Mouse (Mus musculus) heart, adult 18-20 months (tissue): Measurements from ENCODE around the gene Minos1. TPM values are rescaled to one million over a fixed set of nuclear protein-coding genes. Genes with fewer than 3 reads are reported as not detected.

Experiments
- DNase-seq, 2 experiments: peaks; one replicate each; pipeline ENCODE4 v3.0.0; 2021 to 2022; ENCODE audit warnings: mixed read lengths in 1 of 2
- total RNA-seq, 2 experiments: library from RNA; stranded (reverse); gene quantifications; 2 replicates each; pipeline ENCODE4 v1.2.3; 2021

Minos1 gene
- total RNA-seq, 2 experiments from 2014 or later, result 596 to 645 TPM

- DNase-seq, result no peak
These were observed 14.2 kb upstream of the Minos1 start for GRCm38 (mm10) chr4:139145156-139145555.

DNA sequence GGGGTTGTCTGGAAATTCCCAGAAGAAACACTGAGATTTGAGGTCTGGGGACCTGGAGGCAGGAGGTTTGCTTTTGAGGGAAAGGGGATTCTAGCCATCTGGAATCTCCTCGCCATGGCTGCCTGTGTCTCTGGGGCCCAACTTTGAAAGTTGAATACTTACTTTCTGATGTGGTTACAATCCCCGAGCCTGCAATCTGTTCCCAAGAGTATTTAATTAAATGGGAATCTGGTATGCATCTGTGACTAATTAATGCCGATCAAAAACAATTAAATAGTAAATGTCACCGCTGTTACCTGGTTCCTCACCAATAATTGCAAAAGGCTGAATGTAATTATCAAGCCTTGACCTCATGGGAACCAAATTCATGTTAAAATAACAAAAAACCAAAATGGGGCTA, 13.7 kb upstream of the Minos1 start:
- no peak for DNase-seq

DNA sequence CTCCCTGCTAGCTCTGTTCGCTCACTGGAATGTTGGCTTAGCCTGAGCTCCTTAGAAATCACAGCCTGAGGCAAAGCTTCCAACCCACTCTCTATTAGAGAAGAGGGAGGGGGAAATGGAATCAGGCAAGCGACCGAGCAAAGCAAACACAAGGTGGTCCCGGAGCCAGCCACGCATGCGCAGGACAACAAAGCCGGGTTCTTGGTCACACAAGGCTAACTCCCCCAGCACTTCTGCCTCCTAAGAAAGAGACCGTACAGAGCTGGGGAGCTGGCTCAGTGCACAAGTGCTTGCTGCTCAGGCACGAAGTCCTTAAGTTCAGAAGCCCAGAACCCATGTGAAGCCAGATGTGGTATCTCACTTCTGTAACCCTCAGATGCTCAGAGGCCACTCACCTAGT, 12.1 kb upstream of the Minos1 start:
- DNase-seq, result no peak

DNA sequence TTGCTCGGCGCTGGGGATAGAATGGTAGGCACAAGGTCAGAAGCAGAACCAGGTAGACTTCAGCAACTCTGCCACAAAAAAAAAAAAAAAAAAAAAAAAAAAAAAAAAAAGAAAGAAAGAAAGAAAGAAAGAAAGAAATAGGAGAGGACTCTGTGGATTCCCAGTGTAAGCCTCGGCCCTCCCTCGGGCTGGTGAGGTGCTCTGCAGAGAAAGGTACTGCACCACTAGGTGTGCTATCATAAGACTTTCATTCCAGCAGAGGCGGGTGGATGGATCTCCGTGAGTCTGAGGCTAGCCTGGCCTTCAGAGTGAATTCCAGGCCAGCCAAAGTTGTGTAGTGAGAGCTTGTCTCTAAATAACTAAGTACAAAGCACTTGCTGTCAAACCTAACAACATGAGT, 10.9 kb upstream of the Minos1 start:
- DNase-seq, result no peak

DNA sequence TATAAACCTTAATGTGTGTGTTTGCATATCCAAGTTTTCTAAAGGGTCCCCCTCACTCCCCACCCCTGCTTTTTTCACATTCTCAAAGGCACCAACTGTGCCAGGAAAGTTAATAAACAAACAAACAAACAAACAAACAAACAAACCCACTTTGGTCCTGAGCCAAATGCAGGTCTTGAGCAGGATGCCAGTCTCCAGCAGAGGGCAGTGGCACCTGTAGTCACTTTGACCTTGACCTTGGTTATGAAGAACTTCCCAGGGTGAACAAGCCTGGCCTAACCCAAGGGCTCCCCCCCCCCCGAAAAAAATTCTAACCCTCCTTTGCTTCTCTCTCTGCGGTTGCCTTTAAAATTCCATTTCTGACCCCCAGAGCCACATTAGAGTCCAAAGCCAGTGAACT, 9.4 kb upstream of the Minos1 start:
- DNase-seq, result no peak

DNA sequence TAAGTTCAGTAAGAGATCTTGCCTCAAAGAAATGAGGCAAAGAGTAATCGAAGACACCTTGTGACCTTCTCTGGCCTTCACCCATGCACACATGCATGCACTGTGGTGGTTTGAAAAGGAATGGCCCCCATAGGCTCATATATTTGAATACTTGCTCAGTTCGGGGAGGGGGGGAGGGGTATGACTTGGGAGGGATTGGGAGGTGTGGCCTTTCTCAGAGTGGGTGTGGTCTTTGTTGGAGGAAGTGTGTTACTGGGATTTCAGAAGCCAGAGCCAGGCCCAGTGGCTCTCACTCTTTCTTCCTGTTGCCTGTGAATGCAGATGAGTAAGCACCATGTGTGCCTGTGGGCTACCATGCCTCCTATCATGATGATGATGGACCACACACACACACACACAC, 5.1 kb upstream of the Minos1 start:
- DNase-seq, result no peak

DNA sequence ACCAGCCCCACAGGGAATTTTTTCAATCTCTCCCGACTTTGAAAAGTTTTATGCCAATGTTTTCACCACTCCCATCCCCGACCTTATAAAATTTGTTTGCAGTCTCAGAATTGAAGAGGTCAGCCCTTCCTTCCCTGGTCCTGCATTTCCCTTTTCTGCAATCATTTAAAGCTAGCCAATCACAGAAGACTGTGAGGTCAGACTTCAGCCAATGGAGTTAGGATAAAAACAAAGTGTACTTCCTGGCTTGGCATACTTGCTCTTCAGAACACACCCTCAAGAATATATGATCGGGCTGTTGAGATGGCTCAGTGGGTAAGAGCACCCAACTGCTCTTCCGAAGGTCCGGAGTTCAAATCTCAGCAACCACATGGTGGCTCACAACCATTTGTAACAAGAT, 2.2 kb upstream of the Minos1 start:
- no peak for DNase-seq

DNA sequence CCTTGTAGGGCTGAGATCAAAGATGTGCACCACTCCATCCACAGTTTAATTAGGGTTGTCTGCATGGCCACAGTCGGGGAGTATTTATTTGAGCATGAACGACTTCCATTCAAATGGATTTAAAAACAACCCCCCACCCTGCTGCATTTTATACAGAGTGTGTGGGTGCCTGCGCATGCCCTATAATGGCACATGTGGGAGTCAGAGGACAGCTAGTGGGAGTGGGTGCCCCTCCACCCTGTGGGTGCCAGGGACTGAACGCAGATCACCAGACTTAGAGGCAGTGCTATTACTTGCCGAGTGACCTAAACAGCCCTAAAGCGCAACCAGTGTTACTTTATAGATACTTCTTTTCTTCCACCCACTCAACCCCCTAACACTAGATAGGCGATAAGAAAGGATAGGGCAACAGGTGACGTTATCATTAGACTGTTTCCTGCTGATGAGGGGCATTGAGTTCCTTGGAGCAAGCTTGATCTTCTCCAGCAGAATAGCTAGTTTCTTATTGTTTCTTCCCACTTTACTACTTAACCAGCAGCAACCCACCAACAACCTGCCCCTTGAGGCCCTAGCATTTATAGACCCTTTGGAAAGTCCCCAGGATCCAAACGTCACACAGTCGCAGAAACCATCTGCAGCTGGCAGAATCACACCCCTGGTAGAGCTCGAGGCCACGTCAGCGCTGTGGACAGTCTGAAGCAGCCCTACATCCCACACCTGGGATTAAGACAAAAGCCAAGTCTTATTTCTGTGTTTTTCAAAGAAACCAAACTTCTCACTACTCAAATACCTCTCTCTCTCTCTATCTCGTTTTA, 1.2 kb upstream of the Minos1 start:
- DNase-seq, result no peak

- peak; percentile 27 to 49 for DNase-seq
These were observed 860 bp downstream of the Minos1 start for GRCm38 (mm10) chr4:139129806-139130700.

DNA sequence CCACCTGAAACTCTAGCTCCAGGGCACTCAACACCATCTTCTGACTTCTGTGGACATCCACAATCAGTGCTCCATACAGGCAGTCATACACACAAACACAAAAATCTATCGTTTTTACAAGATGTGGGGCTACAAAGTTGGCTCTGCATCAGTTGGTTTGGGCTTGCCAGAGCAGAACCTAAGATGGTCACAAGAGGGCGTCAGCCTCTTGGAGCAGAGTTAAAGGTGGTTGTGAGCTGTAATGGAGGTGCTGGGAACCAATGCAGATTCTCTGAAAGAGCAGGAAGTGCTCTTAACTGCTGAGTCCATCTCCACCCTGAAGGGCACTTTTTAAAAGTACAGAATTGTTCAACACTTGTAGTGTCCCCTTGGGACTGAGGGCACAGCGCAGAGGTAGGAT, 4.4 kb downstream of the Minos1 start:
- no peak for DNase-seq

DNA sequence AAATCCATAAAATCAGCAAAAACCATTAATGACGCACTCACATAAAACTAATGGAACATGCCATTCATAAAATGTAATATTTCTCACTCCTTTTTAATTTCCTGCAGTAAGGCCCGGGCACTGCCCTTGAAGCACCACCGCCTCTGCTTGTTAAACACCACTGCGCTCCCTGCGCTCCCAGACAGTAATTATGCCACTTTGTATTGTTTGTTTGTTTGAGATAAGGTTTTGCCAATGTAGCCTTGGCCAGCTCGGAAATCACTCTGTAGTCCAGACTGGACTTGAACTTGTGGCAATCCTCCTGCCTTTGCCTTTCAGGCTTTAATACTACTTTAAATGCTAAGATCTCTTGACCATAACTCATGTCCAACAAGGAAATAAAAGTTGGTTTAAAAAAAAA, 6.0 kb downstream of the Minos1 start:
- DNase-seq, result no peak

DNA sequence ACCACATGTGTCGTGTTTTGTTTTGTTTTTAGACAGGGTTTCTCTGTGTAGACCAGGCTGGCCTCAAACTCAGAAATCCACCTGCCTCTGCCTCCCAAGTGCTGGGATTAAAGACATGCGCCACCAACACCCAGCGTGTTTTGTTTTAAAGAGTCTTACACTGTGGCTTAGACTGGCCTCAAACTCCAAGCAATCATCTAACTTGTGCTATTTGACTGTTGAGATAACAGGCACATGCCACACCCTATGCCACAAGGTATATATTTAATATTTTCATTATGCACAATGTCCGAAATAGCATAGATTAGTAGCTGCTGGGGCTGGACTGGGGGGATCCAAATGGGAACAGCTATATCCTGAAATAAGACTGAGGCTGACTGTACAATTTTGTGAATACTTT, 8.4 kb downstream of the Minos1 start:
- DNase-seq, result no peak

- no peak for DNase-seq
These were observed 9.9 kb downstream of the Minos1 start for GRCm38 (mm10) chr4:139120998-139121397.

DNA sequence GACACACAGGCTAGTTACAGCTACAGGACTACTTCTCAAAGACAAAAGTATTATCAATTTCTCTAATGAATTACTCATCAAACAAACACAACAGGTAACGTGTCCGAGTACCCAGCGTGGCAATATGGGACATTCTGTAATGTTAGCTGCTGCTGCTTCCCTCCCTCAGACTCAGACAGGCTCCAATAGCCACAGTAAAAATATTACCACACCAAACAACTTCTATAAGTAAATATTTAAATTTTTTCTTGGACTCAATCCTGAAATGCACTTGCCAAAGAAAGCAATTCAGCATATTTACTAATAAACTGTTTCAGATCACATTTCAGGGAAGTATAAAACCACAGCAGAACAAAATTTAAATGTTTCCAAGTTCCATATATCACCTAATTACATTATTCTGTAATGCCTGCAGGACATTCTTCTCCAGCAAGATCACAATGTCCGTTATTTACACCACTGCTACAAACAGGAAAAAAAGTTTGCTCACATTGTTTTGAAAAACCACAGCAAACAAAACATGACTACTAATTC, 10.6 kb downstream of the Minos1 start:
- DNase-seq, result no peak

- DNase-seq, result no peak
These were observed 14.4 kb downstream of the Minos1 start for GRCm38 (mm10) chr4:139116356-139117063.

GRCm38 (mm10) chr4:139115721-139116120, 15.2 kb downstream of the Minos1 start:
- DNase-seq, result no peak

GRCm38 (mm10) chr4:139112482-139112881, 18.4 kb downstream of the Minos1 start:
- DNase-seq, result no peak

GRCm38 (mm10) chr4:139111421-139111820, 19.5 kb downstream of the Minos1 start:
- no peak for DNase-seq

- DNase-seq, result no peak
These were observed 20.1 kb downstream of the Minos1 start for GRCm38 (mm10) chr4:139110858-139111257.

DNA sequence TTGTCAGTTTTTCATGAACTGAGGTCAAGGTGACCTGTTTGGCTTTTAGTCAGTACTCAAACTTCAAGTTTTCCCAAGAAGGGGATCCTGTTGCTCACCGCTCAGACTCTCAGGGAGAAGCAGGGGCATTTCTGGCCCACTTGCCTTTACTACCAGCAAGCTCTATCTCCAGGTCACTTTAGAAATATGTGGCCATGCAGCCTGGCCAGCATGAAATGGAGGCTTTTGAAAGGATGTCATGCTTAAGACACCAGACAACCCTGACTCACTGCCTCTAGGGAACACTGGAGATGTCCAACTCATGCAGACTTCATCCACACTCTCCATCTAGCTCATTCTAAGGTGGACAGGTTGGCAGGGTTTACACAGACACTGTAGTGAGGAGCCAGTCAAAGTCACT, 25.5 kb downstream of the Minos1 start:
- no peak for DNase-seq

DNA sequence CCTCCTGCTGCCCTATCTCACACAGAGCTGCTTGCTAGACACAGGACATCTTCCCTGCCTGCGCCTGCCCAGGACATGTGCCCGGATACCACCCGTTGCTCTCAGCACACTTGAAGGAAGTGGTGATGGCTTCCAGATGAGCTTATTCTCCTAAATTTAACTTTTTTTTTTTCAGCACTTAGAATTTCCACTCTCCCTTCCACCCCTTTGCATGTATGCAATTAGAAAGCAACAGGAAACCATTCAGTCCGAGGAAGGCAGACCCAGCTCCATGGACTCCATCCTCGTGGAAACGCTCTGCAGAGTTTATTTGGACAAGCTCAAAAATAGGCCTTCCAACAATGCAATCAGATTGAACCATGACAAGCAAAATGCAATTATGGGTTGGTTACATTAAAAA, 29.4 kb downstream of the Minos1 start:
- no peak for DNase-seq

DNA sequence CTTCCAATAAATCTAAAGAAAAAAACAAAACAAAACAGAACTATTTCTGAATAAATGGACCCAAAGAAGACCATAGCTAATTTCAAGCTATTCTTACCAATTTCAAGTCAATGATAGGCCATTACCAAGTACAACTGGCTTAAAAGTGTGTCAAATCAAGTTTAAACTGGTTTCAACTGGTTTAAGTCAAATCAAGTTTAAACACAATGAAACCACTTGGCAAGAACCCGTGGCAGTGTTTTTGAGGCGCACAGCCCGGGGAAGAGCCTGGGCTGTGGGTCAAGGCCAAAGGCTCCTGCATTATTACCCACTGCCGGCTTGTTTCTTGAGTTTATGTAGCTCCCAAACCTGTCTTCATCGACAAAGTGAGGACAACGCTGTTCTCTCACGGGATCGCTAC, 30.6 kb downstream of the Minos1 start:
- DNase-seq, result no peak

- DNase-seq, result no peak
These were observed 34.7 kb downstream of the Minos1 start for GRCm38 (mm10) chr4:139096201-139096600.
